Mouse (Mus musculus): Measurements from ENCODE around the gene Parp3. TPM values are rescaled to one million over a fixed set of nuclear protein-coding genes. Genes with fewer than 3 reads are reported as not detected.
A peak's percentile ranks its signal among the peaks of the same experiment; 100 is the strongest.

Gene Parp3
- polyA plus RNA-seq, 1 experiment from 2014 or later = 21.5 TPM

DNA sequence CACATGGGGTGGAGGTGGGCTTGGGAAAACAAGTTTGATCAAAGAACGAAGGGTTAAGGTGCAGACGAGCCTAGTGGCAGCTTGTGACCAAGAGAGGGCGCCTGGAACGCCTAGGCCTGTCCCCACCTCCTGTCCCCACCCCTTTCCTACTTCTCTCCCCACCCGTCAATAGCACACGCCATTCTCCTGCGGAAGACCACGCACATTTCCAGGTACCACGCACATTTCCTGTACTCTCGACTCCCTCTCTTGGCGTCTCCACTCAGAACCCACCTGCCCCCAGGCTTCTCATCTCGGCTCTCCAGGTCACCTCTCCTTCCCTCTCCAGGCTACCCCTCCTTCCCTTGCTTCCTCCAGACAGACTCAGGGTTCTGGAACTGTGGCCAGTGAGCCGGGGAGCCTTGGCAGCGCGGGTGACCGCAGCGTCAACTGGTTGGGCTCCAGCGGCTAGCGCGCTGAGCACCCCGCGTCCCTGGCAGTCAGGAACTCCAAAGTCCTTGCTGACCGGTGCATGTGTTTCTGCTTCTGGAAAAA, 28.2 kb downstream of the Parp3 start:
- ATAC-seq (peak; percentile 73), DNase-seq (ENCODE audit: low spot score) (peak; percentile 96)
- peak overlapping the region; percentile 37; the same call in 1 of the 2 replicates for H3K9ac ChIP-seq (replicated peaks; ENCODE audit: low read depth)
- H3K4me2 ChIP-seq (replicated peaks; ENCODE audit: low read depth, low read length) = peak overlapping the region; percentile 61
- peak overlapping the region; percentile 43; the same call in 1 of the 2 replicates for H3K27ac ChIP-seq (ENCODE audit: low read length)
- H3K4me1 ChIP-seq (ENCODE audit: insufficient read depth, low read depth, low read length) = peaks cover 3% of the 10 kb centered on the region; the same call in 1 of the 2 replicates
- H3K36me3 ChIP-seq (ENCODE audit: insufficient read depth, low read length) = no peaks in the 10 kb centered on the region
- peak overlapping the region; percentile 44 for H3K4me3 ChIP-seq (ENCODE audit: low read depth, low read length)
- H3K27me3 ChIP-seq (replicated peaks; ENCODE audit: insufficient read depth, low read length) = no peaks in the 10 kb centered on the region
- TF ChIP-seq EP300 (IDR thresholded peaks at IDR 0.05) = no peak
- TF ChIP-seq CTCF (IDR thresholded peaks at IDR 0.05) = peak; percentile 83
- WGBS = 0% methylated on average over 23 of the region's 23 CpGs
- H3K9me3 ChIP-seq (ENCODE audit: low read length) = no peaks in the 10 kb centered on the region

DNA sequence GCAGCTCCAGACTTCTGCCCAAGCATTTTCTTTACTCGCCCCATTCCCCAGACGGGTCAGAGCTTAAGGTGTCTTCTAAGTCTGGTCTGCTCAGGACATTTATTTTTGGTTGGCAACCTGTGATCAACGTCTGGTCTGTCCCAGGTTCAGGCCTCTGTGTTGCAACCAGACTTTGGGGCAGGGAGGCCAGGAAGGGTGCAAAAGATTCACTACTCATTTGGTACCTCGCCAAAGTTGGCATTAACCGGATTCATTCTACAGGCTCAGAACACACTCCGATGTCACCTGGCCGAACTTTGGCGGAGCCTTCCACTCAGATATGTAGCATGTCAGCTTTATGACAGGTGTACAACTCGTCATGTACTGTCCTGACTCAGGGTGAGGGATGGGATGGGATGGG, 28.8 kb downstream of the Parp3 start:
- H3K27me3 ChIP-seq (replicated peaks; ENCODE audit: insufficient read depth, low read length) = no peaks in the 10 kb centered on the region
- 32% methylated on average over 9 of the region's 9 CpGs for WGBS
- H3K9me3 ChIP-seq (ENCODE audit: low read length) = no peaks in the 10 kb centered on the region
- peak overlapping the region; percentile 44 for H3K4me3 ChIP-seq (ENCODE audit: low read depth, low read length)
- no peaks in the 10 kb centered on the region for H3K36me3 ChIP-seq (ENCODE audit: insufficient read depth, low read length)
- H3K9ac ChIP-seq (replicated peaks; ENCODE audit: low read depth) = no peak overlapping the region
- H3K27ac ChIP-seq (ENCODE audit: low read length) = peak overlapping the region; percentile 43
- peak overlapping the region; percentile 61 for H3K4me2 ChIP-seq (replicated peaks; ENCODE audit: low read depth, low read length)
- DNase-seq (ENCODE audit: low spot score) = no peak
- TF ChIP-seq EP300 (IDR thresholded peaks at IDR 0.05) (no peak), CTCF (IDR thresholded peaks at IDR 0.05) (no peak)
- no peak for ATAC-seq
- peaks cover 3% of the 10 kb centered on the region; the same call in 1 of the 2 replicates for H3K4me1 ChIP-seq (ENCODE audit: insufficient read depth, low read depth, low read length)

GRCm38 (mm10) chr9:106447348-106447747, 29.4 kb downstream of the Parp3 start, which contains the start of the genes Abhd14b and Abhd14a:
TSS of gene Abhd14b (plus strand) at chr9:106447459.
TSS of gene Abhd14a (minus strand) at chr9:106447678.
- Histone ChIP-seq H3K27ac (ENCODE audit: low read length) (peak within 1 kb of the TSS; percentile 43), H3K9me3 (ENCODE audit: low read length) (no peaks in the 10 kb centered on the region), H3K4me2 (replicated peaks; ENCODE audit: low read depth, low read length) (peak within 1 kb of the TSS; percentile 61), H3K4me3 (ENCODE audit: low read depth, low read length) (peak within 1 kb of the TSS; percentile 44), H3K36me3 (ENCODE audit: insufficient read depth, low read length) (no peaks in the 10 kb centered on the region), H3K9ac (replicated peaks; ENCODE audit: low read depth) (peak within 1 kb of the TSS; percentile 39), H3K27me3 (replicated peaks; ENCODE audit: insufficient read depth, low read length) (no peaks in the 10 kb centered on the region), H3K4me1 (ENCODE audit: insufficient read depth, low read depth, low read length) (peaks cover 3% of the 10 kb centered on the region; the same call in 1 of the 2 replicates)
- DNase-seq (ENCODE audit: low spot score) = peak; percentile 97
- TF ChIP-seq EP300 (IDR thresholded peaks at IDR 0.05) (no peak), CTCF (IDR thresholded peaks at IDR 0.05) (peak; percentile 74)
- WGBS = under 1% methylated on average over 24 of the region's 24 CpGs
- peak; percentile 91 for ATAC-seq

DNA sequence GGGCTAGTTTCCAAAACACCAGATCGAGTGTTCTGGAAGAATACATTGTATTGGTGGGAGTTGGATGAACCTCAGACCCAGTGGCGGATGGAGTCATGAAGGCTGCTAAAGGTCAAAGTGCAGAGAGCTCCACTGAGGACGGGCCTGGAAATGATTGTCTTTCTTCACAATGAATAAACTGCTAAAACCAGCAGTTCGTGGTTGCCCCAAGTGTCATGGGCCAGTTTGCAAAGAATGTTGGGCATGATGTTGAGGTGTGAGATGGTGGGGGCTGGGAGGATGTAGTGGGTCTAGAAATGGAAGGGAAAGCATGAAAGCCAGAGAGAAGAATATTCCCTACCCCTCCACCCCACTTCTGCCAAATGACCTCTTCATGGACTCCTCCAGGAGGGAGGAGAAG, 31.9 kb downstream of the Parp3 start:
- no peak for TF ChIP-seq CTCF (IDR thresholded peaks at IDR 0.05)
- TF ChIP-seq EP300 (IDR thresholded peaks at IDR 0.05) = no peak
- H3K9ac ChIP-seq (replicated peaks; ENCODE audit: low read depth) = no peak overlapping the region
- no peak overlapping the region for H3K4me2 ChIP-seq (replicated peaks; ENCODE audit: low read depth, low read length)
- no peaks in the 10 kb centered on the region for H3K27me3 ChIP-seq (replicated peaks; ENCODE audit: insufficient read depth, low read length)
- peaks cover 3% of the 10 kb centered on the region; the same call in 1 of the 2 replicates for H3K4me1 ChIP-seq (ENCODE audit: insufficient read depth, low read depth, low read length)
- no peaks in the 10 kb centered on the region for H3K36me3 ChIP-seq (ENCODE audit: insufficient read depth, low read length)
- no peak overlapping the region for H3K4me3 ChIP-seq (ENCODE audit: low read depth, low read length)
- 73% methylated on average over 4 of the region's 4 CpGs for WGBS
- no peak for DNase-seq (ENCODE audit: low spot score)
- no peak for ATAC-seq
- H3K9me3 ChIP-seq (ENCODE audit: low read length) = no peaks in the 10 kb centered on the region
- no peak overlapping the region for H3K27ac ChIP-seq (ENCODE audit: low read length)

GRCm38 (mm10) chr9:106442680-106443079, 34.1 kb downstream of the Parp3 start:
- no peak overlapping the region for H3K4me2 ChIP-seq (replicated peaks; ENCODE audit: low read depth, low read length)
- H3K9ac ChIP-seq (replicated peaks; ENCODE audit: low read depth) = no peak overlapping the region
- DNase-seq (ENCODE audit: low spot score) (no peak), ATAC-seq (no peak)
- H3K4me3 ChIP-seq (ENCODE audit: low read depth, low read length) = no peak overlapping the region
- no peaks in the 10 kb centered on the region for H3K9me3 ChIP-seq (ENCODE audit: low read length)
- 80% methylated on average over 5 of the region's 5 CpGs for WGBS
- H3K4me1 ChIP-seq (ENCODE audit: insufficient read depth, low read depth, low read length) = no peaks in the 10 kb centered on the region; the same call in 1 of the 2 replicates
- H3K27ac ChIP-seq (ENCODE audit: low read length) = no peak overlapping the region
- H3K27me3 ChIP-seq (replicated peaks; ENCODE audit: insufficient read depth, low read length) = no peaks in the 10 kb centered on the region
- peak; percentile 46 for TF ChIP-seq CTCF (IDR thresholded peaks at IDR 0.05)
- no peak for TF ChIP-seq EP300 (IDR thresholded peaks at IDR 0.05)
- no peaks in the 10 kb centered on the region for H3K36me3 ChIP-seq (ENCODE audit: insufficient read depth, low read length)

- ATAC-seq (no peak), DNase-seq (ENCODE audit: low spot score) (no peak)
- peaks cover 11% of the 10 kb centered on the region; the same call in 1 of the 2 replicates for H3K36me3 ChIP-seq (ENCODE audit: insufficient read depth, low read length)
- no peak overlapping the region for H3K9ac ChIP-seq (replicated peaks; ENCODE audit: low read depth)
- H3K4me1 ChIP-seq (ENCODE audit: insufficient read depth, low read depth, low read length) = no peaks in the 10 kb centered on the region; the same call in 1 of the 2 replicates
- WGBS = 74% methylated on average over 9 of the region's 9 CpGs
- H3K27ac ChIP-seq (ENCODE audit: low read length) = no peak overlapping the region
- no peak for TF ChIP-seq EP300 (IDR thresholded peaks at IDR 0.05)
- TF ChIP-seq CTCF (IDR thresholded peaks at IDR 0.05) = no peak
- no peak overlapping the region for H3K4me2 ChIP-seq (replicated peaks; ENCODE audit: low read depth, low read length)
- no peaks in the 10 kb centered on the region for H3K9me3 ChIP-seq (ENCODE audit: low read length)
- no peaks in the 10 kb centered on the region for H3K27me3 ChIP-seq (replicated peaks; ENCODE audit: insufficient read depth, low read length)
- H3K4me3 ChIP-seq (ENCODE audit: low read depth, low read length) = no peak overlapping the region
These were observed 40.2 kb downstream of the Parp3 start for GRCm38 (mm10) chr9:106436566-106436965.

Data from lung, postnatal 0 days (tissue).